Mouse (Mus musculus) MEL (cell line): Measurements from ENCODE around the gene Fgf12.

Source experiments
- CHD1 ChIP-seq: IDR thresholded peaks from 2 replicates; pipeline ENCODE4 v1.6.1; 2012; ENCODE audit warnings: low read depth, mild to moderate bottlenecking, inconsistent platforms, low read length, improper control_type of control experiment
- MXI1 ChIP-seq: IDR thresholded peaks from 2 replicates; pipeline ENCODE4 v1.6.1; 2011; ENCODE audit warnings: mild to moderate bottlenecking, low read depth, low read length, improper control_type of control experiment
- POLR2A ChIP-seq, 2 experiments: IDR thresholded peaks; 2 replicates each; pipeline ENCODE4 v1.6.1; 2011 to 2012; ENCODE audit warnings: low read length in 2 of 2, mild to moderate bottlenecking in 2 of 2, control low read depth in 1 of 2, improper control_type of control experiment in 1 of 2, low read depth in 1 of 2, moderate library complexity in 1 of 2; ENCODE audit not compliant: control insufficient read depth in 1 of 2, insufficient read depth in 1 of 2, poor library complexity in 1 of 2
- USF2 ChIP-seq, 2 experiments: IDR thresholded peaks; 2 replicates each; pipeline ENCODE4 v1.6.1; 2011 to 2012; ENCODE audit warnings: improper control_type of control experiment in 2 of 2, low read length in 2 of 2, borderline replicate concordance in 1 of 2, inconsistent platforms in 1 of 2, low read depth in 1 of 2, mild to moderate bottlenecking in 1 of 2; ENCODE audit not compliant: insufficient read depth in 1 of 2

- TF ChIP-seq CHD1 (no peak), MXI1 (no peak), USF2 (IDR thresholded peaks at IDR 0.05; ENCODE audit: borderline replicate concordance in 1 of 2, insufficient read depth in 1 of 2, low read depth in 1 of 2, low read length in 2 of 2) (no peak), POLR2A (IDR thresholded peaks at IDR 0.05; ENCODE audit: control insufficient read depth in 1 of 2, insufficient read depth in 1 of 2, low read depth in 1 of 2, low read length in 2 of 2, poor library complexity in 1 of 2) (no peak)
Observed at GRCm38 (mm10) chr16:28630771-28631484, 121.9 kb downstream of the Fgf12 start.
